Mouse (Mus musculus) liver, embryonic 14.5 days (tissue): ENCODE data around the gene Gjc1.

Experiments
- CTCF ChIP-seq: IDR thresholded peaks from 2 replicates; pipeline ENCODE4 v1.5.1; 2016; ENCODE audit warnings: antibody characterized with exemption, low read depth, control low read depth
- EP300 ChIP-seq: IDR thresholded peaks from 2 replicates; pipeline ENCODE4 v1.6.1; 2016; ENCODE audit warnings: antibody characterized with exemption, low read depth

DNA sequence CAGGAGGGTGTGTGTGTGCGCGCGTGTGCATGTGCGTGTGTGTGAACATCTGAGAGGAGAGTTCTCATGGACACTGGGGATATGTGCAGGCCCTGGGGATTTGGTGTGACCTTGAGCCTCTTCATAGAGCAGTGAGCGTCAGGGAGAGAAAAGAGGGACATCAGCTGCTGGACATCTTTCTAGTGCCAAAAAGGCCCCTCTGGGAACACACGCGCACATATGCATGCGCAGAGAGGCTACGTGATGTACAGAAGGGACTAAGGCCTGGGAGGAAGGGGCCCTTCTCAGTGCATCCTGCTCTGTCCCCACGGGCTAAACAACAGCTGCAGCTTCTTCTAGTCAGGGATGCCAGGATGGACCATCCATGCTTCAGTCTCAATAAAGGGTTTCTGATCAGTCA lies 14.7 kb upstream of the Gjc1 start:
- TF ChIP-seq CTCF: no peak
- TF ChIP-seq EP300: no peak
